Mouse (Mus musculus): Measurements from ENCODE around the gene D930048N14Rik. TPM values are rescaled to one million over a fixed set of nuclear protein-coding genes. Genes with fewer than 3 reads are reported as not detected.

The D930048N14Rik gene
- 0.74 TPM for polyA plus RNA-seq (2014; fragmentation: Illumina TruSeq; extraction: RNeasy Lipid Tissue Mini Kit (QIAGEN cat#74804); ENCODE audit: low replicate concordance)

GRCm38 (mm10) chr11:51650691-51651515 is at the start of gene D930048N14Rik, which contains the start of gene N4bp3:
D930048N14Rik (plus strand) TSS chr11:51650954.
N4bp3 (minus strand) TSS chr11:51650842.

GRCm38 (mm10) chr11:51606447-51607095 is 44.2 kb upstream of the D930048N14Rik start, which contains the start of gene Hnrnpab:
Hnrnpab (minus strand) TSS chr11:51606847.

GRCm38 (mm10) chr11:51619409-51620060 is 31.2 kb upstream of the D930048N14Rik start, which contains the start of gene Nhp2:
Nhp2 (plus strand) TSS chr11:51619735.

GRCm38 (mm10) chr11:51635525-51636322 is 15.0 kb upstream of the D930048N14Rik start, which contains the start of gene Rmnd5b:
Rmnd5b (minus strand) TSS chr11:51635896.

GRCm38 (mm10) chr11:51688330-51689328 is 37.9 kb downstream of the D930048N14Rik start, which contains the start of gene 0610009B22Rik:
0610009B22Rik (minus strand) TSS chr11:51688874.

Other genes with a start within 250 kb of the D930048N14Rik start
- gene Phykpl, start 66.2 kb upstream of the D930048N14Rik start, polyA plus RNA-seq (2014; fragmentation: Illumina TruSeq; extraction: RNeasy Lipid Tissue Mini Kit (QIAGEN cat#74804); ENCODE audit: low replicate concordance) = 18.0 TPM
- 323 TPM for gene Hnrnpab, start 44.1 kb upstream of the D930048N14Rik start, polyA plus RNA-seq (2014; fragmentation: Illumina TruSeq; extraction: RNeasy Lipid Tissue Mini Kit (QIAGEN cat#74804); ENCODE audit: low replicate concordance)
- gene Nhp2, start 31.2 kb upstream of the D930048N14Rik start, polyA plus RNA-seq (2014; fragmentation: Illumina TruSeq; extraction: RNeasy Lipid Tissue Mini Kit (QIAGEN cat#74804); ENCODE audit: low replicate concordance) = 0.59 TPM
- gene Rmnd5b, start 15.1 kb upstream of the D930048N14Rik start, polyA plus RNA-seq (2014; fragmentation: Illumina TruSeq; extraction: RNeasy Lipid Tissue Mini Kit (QIAGEN cat#74804); ENCODE audit: low replicate concordance) = 3.4 TPM
- not detected for gene N4bp3, start 112 bp upstream of the D930048N14Rik start, polyA plus RNA-seq (2014; fragmentation: Illumina TruSeq; extraction: RNeasy Lipid Tissue Mini Kit (QIAGEN cat#74804); ENCODE audit: low replicate concordance)
- gene 0610009B22Rik, start 37.9 kb downstream of the D930048N14Rik start, polyA plus RNA-seq (2014; fragmentation: Illumina TruSeq; extraction: RNeasy Lipid Tissue Mini Kit (QIAGEN cat#74804); ENCODE audit: low replicate concordance) = 78.4 TPM
- gene Sec24a, start 112.7 kb downstream of the D930048N14Rik start, polyA plus RNA-seq (2014; fragmentation: Illumina TruSeq; extraction: RNeasy Lipid Tissue Mini Kit (QIAGEN cat#74804); ENCODE audit: low replicate concordance) = 142 TPM
- gene Sar1b, start 112.7 kb downstream of the D930048N14Rik start, polyA plus RNA-seq (2014; fragmentation: Illumina TruSeq; extraction: RNeasy Lipid Tissue Mini Kit (QIAGEN cat#74804); ENCODE audit: low replicate concordance) = 947 TPM
- 1.9 TPM for gene Jade2, start 206.7 kb downstream of the D930048N14Rik start, polyA plus RNA-seq (2014; fragmentation: Illumina TruSeq; extraction: RNeasy Lipid Tissue Mini Kit (QIAGEN cat#74804); ENCODE audit: low replicate concordance)

All from small intestine, adult 10 weeks (tissue).